Mouse (Mus musculus) layer of hippocampus, adult 11-12 months (tissue): ENCODE data around the gene Il21r.
A peak's percentile ranks its signal among the peaks of the same experiment; 100 is the strongest.

Experiments used
- DNase-seq: peaks from one replicate; pipeline ENCODE4 v3.0.0; 2022; ENCODE audit warnings: low spot score

Gene Il21r

DNA sequence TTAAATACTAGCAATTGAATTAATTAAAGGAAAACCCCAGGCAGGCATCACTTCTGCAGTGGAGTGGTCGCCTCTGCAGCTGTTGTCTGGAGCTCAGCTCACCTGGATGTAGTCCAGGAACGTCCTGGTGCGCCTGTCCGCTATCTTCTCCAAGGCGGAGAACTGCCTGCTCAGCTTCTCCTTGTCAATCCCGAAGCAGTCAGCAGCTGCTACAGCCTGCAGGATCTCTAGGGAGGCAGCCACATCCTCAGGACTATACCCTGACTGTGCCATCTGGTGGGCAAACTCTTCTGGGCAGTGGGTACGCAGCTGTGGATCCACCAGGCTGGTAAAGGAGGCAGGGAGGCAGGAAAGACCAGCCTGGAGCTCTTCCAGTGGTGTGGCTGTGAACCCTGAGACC is 42.2 kb downstream of the Il21r start:
- no peak for DNase-seq

DNA sequence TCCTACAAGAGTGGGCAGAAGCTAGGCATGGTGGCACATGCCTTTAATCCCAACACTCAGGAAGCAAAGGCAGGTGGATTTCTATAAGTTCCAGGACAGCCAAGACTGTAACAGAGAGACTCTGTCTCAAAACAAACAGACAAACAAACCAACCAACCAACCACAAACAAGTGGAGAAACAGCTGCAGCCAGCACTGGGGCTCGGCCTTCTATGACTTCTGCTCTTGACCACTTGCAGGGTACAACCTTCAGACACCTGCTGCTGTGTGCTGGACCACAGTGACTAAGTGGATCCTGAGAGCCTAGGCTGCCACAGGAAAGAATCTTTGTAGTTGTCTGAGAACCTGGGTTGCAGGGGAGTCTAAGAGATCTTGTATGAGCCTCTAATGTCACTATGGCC is 45.8 kb downstream of the Il21r start:
- no peak for DNase-seq

- no peak for DNase-seq
These were observed 54.3 kb downstream of the Il21r start for GRCm38 (mm10) chr7:125657511-125657910.

DNA sequence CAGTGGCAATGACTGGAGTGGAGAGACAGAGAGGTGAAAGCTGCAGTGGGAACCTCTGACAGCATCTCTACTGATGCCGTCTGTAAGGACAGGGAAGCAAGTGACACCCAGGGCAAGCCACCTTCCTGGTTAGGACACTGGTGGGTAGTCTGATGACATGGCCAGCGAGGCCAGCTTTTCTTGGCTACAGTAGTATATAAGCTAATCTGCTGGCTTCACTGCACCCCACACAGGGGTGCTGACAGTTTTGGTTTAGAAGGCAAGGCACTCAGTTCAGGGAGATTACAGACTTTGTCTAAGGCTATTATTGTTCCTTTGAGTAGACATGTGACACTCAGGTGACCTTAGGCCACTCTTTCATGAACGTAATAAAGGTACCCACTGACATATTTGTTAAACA is 60.4 kb downstream of the Il21r start:
- DNase-seq: no peak

GRCm38 (mm10) chr7:125670865-125671264 is 67.6 kb downstream of the Il21r start:
- no peak for DNase-seq

DNA sequence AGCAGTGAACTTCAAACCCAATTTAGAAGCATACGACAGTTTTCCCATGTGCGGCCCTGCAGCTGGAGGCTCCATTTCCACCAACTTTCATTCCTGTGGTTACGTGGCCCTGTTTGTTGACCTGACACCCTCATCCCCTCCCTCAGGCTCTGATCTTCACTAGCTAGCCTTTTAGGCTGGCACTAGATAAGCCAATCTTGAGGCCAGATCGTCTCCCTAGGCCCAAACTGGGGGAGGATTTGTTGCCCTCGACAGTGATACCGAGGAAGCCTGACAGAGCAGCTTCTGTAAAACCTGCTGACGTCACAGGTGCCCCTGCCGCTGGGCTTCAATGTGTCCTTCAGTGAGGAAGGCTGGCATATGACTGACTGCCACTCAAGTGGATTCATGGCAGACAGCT is 68.2 kb downstream of the Il21r start:
- DNase-seq: no peak

DNA sequence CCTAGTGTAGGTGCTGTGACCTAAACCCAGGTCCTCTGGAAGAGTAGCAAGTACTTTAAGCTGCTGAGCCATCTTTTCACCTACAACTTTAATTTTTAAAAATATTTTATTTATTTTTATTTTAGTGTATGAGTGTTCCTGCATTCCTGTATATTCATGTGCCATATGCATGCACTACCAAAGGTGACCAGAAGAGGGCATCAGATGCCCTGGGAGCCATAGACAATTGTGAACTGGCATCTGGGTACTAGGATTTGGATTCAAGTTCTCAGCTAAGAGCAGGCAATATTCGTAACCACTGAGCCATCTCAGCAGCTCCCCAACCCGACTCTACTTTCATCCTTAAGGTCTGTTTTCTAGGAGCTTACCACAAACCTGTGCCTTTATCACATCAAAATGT is 71.7 kb downstream of the Il21r start:
- DNase-seq: peak; percentile 51

DNA sequence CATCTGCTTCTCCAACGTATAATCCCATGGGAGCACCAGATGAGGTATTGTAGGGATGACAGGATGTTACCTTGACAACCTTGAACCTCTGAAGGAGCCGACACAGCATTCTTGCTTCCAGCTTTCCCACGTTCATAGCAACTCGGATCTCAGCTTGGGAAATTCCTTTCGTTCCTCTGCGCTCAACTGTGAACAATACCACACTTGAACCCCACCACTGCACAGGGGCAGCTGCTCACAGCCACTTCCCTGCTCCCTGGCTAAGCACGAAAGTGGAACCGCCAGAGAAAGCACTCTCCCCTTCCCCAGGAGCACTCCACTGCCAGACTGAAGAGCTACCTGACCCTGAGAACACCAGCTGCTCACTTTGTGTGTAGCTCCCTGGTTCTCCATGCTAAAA is 75.5 kb downstream of the Il21r start:
- DNase-seq: no peak

- DNase-seq: no peak
These were observed 76.7 kb downstream of the Il21r start for GRCm38 (mm10) chr7:125679936-125680335.
